Mouse (Mus musculus) frontal cortex, adult (tissue): Measurements from ENCODE around the gene Shd.
A peak's percentile ranks its signal among the peaks of the same experiment; 100 is the strongest.

Source experiments
- ATAC-seq: cut with Nextera tagmentation; 2 replicates; pipeline ENCODE4 v1.9.2; 2017; ENCODE audit warnings: mild to moderate bottlenecking, moderate library complexity, mixed read lengths; ENCODE audit not compliant: low TSS enrichment

Shd gene

DNA sequence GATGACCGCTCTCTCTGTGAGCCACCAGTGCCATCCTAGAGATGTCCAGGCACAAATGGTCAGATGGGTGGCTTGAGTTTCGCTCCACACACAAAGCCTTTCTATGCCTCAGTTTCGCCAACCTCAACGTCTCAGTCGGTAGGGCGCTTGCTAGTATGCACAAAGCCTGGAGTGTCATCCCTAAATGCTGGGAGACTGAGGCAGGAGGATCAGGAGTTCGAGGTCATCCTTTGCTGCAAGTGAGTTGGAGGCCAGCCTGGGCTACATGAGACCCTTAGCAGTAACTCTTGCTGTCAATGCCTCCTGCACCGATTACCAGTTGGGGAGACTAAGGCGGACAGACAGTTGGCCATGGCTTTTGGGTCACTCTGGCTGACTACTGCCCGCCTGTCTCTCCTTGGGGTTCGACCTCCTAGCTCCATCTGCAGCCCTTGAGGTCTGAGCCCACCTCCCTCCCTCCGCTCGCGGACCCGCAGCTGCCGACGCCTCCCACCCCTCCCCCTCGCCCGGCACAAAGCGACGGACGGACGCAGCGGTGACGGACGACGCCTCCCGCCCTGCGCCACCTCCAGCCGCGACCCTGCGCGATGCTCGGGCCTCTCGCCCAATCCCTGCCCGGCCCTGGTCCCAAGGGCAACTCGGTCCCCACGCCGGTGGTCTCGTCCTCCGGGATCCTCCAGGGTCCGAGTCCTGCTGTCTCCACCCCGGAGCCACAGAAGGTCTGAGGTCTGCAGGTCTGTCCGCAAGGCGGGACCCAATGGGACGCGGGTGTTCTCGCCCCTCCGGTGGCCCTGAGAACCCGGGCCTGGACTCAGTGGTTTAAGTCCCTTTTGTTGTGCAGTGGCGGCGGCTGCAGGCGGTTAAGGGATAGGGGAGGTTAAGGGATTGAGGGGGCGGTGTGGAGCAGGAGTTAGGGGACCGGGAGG is at the start of gene Shd:
Gene Shd, plus strand, starts transcription at position 502 of the 926 bp plus-strand sequence.
- ATAC-seq = peak; percentile 53

DNA sequence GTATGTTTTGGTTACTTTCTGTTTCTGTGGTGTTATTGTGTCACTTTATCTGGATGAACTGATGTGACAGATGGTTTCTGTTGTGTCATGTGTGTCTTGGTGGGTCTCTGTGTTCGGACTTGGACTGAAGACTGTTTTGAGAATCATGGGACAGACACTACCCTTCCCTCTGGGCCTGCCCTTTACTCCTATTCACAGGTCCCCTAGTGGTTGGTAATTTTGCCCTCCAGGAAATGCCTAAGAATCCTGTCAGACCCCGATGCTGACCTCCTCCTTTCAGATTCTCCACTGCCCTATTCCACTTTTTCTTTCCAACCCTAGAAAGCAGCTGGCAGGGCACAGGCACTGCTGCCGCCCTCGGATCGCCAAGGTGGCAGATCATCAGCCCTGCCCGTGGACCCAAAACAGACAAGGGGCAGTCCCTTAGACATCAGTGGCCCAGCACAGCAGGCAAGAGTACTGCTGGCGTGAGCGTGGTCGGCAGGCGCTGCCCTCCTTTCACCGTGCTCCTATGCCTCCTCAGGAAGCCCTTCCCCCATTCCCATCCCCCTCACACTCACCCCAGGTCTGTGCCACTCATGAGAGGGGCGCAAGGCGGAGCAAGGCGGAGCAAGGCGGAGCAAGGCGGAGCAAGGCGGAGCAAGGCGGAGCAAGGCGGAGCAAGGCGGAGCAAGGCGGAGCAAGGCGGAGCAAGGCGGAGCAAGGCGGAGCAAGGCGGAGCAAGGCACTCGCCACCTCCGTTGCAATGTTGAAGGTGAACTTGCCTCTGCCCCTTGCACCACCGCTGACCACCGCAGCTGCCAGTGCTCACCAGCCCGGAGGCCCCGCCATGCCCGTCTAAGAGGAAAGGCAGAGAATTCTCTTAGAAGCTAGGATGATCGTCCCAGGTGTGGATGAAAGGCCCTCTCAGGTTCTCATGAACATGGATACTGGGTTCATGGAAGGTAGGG is 38.4 kb upstream of the Shd start:
- ATAC-seq = peak; percentile 94

DNA sequence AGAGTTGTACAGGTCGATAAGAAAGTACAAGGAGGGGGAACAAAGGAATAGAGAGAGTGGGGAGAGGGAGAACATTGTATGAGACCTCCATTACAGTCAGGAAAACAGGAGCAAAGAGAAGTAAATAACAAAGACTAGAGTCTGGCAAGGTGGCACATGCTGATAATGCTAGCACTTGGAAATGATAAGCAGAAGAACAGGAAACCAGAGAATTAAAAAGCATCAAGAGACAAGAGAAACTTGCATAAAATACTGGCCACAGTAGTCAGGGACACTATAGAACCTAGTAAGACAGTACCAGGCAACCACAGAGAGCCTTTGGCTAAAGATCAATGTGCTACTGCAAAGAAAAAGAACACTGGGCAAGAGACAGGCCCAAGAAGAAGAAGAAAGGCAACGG is 37.6 kb upstream of the Shd start:
- ATAC-seq = no peak

DNA sequence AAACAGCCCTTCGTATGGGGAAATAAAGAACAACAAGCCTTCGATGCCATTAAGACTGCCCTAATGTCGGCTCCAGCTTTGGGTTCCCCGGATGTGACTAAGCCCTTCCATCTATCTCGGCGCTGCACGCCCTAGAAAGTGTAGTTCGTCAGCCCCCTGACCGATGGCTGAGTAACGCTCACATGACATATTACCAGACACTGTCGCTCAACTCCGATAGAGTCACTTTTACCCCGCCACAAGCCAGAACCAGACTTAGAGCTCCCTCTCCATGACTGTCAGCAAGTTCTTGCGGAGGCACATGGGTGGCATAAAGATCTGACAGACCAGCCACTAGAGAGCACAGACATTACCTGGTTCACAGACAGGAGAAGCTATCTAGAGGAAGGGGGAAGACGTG is 37.1 kb upstream of the Shd start:
- ATAC-seq = no peak

DNA sequence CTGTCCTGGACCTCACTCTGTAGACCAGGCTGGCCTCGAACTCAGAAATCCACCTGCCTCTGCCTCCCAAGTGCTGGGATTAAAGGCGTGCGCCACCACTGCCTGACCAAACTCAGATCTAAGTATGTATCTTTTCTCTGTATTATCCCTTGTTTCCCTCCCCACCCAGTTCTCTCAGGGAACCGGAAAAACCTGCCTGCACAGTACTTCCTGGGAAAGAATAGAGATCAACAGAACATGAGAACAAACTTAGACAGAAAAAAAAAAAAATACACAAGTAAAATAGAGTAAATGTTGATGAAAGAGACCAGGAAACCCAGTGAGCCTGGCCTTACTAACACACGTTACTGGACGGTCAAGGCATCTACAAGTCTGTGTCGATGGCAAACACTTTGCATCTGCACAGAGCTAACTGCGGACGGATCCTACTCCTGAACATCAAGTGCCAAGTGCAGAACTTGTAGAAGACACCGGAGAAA is 25.8 kb upstream of the Shd start:
- ATAC-seq = 0 out of 2 replicates have a peak, but pooled peaks have one; percentile 2

DNA sequence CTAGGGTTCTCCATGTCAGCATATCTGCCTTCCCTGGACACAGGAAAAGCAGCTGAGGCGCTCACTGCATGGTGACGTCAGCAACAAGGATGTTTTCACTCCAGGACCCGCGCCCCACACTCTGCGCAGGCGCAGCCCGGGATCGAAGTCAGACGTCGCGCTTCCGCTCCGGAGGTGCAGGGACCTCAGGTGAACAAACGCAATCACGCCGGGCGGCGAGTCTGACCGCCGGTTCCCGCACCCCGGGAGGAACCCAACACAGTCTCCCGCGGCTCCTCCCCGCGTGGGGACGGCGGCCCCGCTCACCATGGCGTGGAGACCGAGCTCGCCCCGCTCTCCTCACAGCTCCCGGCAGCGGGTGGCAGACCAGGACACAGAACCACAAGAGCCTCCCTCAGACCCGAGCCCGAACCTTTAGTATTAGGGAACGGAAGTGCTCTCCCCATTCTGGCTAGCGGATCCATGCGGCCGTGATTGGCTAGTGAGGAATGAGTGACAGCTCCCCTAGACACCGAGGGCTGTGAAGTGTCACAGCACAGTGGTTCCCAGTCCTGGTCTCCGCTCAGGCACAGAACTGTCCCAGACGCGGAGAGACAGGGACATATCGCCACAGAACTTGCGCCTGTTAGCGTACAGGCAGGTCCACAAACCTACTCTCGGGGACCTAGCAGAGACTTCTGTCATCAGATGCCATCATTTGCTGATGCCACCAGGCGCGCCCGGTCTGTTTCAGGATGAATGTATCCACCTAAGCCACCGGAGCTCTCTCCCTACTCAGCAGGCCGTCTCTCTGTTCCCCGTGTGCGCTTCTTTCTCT is 25.2 kb upstream of the Shd start:
- peak; percentile 97 for ATAC-seq

DNA sequence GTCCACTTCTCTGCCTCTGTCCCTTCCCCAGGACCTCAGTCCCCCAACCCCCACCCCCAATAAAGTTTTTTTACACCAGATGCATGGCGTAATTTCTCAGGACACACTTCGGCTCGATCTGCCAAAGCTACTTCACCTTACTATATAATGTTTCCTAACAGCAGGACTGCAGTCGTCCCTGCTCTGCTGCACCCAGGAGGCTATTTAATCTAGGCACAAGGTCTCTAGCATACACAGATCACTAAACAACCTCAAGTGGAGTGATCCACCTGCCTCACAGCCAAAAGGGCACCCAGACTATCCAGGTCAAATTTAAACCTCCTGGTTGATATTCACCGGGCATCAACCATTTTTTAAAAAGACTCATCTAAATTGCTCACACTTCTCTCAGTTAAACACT is 24.6 kb upstream of the Shd start:
- no peak for ATAC-seq

DNA sequence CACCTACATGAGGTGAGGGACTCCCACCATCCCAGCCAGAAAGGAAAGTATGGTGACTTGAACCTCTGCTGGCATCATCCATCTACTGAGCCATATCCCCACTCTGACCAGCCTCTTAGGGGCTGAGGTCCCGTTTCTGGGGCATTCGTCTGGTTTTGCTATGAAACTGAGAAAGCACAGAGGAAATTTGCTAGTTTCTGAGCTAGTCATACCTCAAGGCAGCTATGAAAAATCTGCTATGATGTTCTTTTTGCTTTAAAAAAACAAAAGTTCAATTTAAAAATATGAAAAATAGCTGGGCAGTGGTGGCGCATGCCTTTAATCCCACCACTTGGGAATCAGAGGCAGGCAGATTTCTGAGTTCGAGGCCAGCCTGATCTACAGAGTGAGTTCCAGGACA is 21.6 kb upstream of the Shd start:
- ATAC-seq = no peak

DNA sequence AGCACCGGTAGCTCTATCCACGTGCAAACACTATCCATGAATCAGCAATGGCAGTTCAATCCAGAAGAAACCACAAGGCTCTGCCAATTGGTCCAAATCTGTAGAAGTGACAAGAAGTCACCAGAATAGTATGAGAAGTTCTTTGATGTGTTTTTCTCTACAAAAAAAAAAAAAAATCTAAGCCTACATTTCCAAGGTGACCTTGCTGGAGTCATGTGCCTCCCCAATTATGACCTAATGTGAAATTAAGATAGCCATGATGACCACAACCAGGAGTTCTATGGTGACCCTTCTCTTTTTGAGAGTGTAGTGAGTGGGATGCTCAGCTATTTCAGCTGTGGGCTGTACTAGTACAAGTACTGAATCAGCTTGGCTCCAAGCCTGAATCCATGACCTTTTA is 20.9 kb upstream of the Shd start, which contains the start of gene Zfp119b:
Gene Zfp119b, minus strand, starts transcription at position 101 of the 400 bp plus-strand sequence.
- ATAC-seq = no peak

DNA sequence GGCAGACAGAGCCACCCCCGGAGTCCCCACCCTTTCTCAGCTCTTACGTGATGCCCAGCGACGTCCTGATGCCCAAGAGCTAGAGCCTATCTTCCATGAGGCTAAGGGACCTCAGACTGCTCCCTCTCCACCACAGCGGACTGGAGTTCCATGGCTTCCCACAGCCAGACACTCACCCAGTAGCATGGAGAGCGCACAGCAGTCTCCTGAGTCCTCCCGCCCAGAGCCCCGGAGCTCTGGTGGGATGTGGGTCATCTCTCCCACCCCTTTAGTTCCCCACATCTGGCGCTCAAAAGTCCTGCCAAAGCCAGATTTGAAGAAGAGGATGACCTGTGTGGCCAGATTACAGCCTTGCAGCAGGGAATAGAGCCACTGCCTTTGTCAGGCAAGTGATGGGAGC is 19.7 kb upstream of the Shd start:
- ATAC-seq = no peak

DNA sequence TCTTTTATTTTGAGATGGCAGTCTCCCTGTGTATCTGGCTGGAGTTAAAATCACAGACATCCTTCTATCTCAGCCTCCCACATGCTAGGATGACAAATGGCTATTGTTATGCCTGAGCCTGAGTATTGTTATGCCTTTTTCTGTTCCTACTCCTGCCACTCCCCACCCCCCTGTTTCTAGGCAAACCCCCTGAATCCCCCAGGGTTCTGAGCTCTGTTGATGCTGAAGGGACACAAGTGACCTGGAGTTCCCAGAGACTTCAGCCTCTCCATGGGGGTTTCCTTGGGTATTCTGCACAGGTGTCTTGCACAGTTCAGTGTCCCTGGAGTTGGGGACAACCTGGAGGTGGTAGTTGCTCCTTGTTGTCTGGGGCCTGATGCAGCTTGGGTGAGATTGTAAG is 18.2 kb upstream of the Shd start:
- no peak for ATAC-seq

DNA sequence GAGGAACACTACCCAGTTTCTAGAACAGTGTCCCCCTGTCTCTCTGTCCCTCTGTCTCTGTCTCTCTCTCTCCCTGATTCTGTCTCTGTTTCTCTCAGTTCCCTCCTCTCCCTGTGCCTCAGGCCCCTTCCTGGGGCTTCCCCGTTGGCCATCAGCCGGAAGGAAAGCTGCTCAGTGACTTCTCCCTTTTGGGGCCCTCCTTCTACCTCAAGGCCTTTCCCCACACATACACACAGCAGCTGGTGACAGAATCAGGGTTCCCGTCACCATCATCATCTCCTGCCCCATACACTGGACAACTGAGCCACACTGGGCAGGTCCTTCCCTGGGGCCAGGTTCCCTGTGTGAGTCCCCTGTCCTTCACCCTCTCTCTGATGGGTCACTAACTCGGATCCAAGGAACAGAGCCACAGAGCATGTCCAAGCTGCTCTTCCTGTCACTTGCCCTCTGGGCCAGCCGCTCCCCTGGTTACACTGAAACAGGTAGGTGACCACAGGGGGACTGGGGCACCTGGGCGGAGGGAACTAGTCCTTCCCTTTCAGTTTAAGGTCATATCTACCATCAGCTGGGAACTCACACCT is 17.7 kb upstream of the Shd start, which contains the start of gene Ebi3:
Gene Ebi3, plus strand, starts transcription at position 194 of the 581 bp plus-strand sequence.
- ATAC-seq = no peak

DNA sequence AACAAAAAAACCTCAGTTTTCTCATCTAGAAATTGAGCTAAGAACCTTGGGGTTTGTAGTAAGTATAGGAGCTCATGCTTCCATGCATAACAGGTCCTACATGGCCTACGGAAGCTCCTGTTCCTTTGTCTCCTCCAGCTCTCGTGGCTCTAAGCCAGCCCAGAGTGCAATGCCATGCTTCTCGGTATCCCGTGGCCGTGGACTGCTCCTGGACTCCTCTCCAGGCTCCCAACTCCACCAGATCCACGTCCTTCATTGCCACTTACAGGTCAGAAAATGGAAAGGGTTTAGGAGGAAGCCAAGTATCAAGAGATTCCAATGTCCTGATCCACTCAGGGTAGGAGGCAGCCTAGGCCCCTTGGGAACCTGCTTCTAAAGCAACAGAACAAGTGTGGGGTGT is 16.5 kb upstream of the Shd start:
- ATAC-seq = no peak

DNA sequence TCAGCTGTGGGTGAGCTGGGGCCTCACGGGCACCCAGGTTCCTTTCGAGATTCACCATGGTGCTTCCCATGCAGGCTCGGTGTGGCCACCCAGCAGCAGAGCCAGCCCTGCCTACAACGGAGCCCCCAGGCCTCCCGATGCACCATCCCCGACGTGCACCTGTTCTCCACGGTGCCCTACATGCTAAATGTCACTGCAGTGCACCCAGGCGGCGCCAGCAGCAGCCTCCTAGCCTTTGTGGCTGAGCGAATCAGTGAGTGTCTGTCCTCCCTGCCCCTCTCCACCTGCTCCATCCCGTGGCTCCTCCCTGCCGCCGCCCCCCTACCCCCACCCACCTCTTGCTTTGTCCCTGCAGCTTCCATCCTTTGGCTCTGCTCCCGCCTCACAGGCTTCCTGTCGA is 16.0 kb upstream of the Shd start:
- no peak for ATAC-seq

DNA sequence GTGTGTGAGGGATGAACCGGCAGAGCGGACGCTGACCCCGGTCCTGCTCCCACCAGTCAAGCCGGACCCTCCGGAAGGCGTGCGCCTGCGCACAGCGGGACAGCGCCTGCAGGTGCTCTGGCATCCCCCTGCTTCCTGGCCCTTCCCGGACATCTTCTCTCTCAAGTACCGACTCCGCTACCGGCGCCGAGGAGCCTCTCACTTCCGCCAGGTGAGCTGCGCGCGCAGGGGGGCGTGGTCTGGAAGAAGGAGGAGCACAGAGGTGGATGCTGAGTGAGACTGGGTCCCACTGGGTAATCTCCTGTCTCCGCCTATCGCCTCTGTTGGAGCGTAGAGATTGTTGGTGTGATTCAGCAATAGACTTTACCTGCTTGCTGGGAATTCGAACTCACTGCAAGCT is 14.1 kb upstream of the Shd start:
- ATAC-seq = peak; percentile 42

DNA sequence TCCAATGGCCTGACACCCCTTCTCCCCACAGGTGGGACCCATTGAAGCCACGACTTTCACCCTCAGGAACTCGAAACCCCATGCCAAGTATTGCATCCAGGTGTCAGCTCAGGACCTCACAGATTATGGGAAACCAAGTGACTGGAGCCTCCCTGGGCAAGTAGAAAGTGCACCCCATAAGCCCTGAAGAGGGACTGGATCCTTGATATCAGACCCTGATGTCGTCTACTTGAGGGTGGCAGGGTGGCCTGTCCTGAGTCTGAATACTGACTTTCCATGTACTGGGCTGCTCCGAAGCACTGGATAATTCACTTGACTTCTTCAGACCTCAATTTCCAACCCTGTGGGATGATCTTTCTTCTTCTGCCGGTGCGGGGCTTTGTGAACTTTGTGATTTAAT is 13.7 kb upstream of the Shd start:
- ATAC-seq = no peak

DNA sequence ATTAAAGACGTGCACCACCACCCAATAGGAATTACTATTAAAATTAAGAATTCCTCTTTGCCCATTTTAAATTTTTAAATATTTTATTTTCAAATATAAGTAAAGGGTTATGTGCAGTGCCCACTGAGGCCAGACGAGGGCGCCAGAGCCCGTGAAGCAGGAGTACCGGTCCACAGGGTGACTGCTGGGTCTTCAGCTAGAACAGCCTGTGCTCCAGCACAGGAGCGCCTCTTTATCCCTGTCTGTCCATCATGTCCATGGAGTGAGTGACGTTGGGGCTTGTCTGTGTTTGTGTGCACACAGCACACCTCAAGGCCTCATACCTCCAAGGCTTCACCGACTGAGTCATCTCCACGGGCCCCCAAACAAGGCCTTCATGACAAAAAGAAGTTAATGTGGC is 13.1 kb upstream of the Shd start:
- no peak for ATAC-seq

DNA sequence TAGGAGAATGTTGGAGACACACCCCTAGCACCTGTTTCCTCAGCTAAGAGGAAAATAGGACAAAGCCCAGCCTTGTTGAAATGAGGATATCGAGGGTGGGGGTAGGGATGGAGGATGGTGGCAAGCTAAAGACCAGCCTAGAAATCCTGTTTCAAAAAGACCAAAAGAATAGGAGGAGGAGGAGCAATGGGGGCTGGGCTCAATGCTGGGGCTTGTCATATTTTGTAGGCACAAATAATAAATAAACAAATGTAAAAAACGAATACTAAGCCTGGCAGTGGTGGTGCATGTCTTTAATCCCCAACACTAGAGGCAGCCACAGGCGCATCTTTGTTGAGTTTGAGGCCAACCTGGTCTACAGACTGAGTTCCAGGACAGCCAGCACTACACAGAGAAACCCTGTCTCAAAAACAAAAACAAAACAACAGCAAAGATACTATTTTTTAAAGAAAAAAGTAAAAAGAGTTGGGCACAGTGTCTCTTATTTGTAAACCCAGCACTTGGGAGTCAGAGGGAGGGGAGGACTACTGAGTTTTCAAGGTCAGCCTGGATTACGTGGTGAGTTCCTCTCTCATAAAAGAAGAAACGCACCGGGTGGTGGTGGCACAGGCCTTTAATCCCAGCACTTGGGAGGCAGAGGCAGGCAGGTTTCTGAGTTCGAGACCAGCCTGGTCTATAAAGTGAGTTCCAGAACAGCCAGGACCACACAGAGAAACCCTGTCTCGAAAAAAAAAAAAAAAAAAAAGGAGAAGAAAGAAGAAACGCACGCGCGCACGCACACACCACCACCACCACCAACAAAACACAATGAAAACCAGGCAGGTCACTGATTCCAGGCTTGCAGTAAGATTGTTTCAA is 12.3 kb upstream of the Shd start:
- no peak for ATAC-seq

DNA sequence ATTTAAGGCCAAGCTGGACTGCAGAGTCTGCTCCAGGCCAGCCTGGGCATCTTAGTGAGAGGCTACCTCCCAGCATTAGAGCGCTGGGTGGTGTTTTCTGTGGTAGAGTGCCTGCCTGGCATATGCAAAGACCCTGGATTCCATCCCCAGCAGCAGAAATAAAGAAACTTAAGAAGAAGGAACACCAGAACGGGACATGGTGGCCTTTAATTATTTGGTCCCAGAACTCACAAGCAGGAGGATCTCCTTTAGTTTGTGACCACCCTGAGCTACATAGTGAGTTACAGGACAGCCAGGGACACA is 11.7 kb upstream of the Shd start:
- no peak for ATAC-seq
